Mouse (Mus musculus) cerebellum, adult 2 months (tissue): Measurements from ENCODE around the gene Ap5z1.

Experiments used
- CTCF ChIP-seq: fragments of 200-500 bp; IDR thresholded peaks from 2 replicates; pipeline ENCODE4 v1.5.1; 2011; ENCODE audit warnings: low read depth, mild to moderate bottlenecking, control low read depth, low read length, moderate library complexity, borderline replicate concordance; ENCODE audit not compliant: insufficient read depth
- POLR2A ChIP-seq: fragments of 200-500 bp; IDR thresholded peaks from 2 replicates; pipeline ENCODE4 v1.6.1; 2011; ENCODE audit warnings: low read length, control low read depth, borderline replicate concordance; ENCODE audit not compliant: insufficient read depth

GRCm38 (mm10) chr5:142453742-142454141, 10.0 kb upstream of the Ap5z1 start:
- TF ChIP-seq POLR2A (no peak), CTCF (no peak)
